Mouse (Mus musculus): ENCODE results near the gene Myom1.

DNA sequence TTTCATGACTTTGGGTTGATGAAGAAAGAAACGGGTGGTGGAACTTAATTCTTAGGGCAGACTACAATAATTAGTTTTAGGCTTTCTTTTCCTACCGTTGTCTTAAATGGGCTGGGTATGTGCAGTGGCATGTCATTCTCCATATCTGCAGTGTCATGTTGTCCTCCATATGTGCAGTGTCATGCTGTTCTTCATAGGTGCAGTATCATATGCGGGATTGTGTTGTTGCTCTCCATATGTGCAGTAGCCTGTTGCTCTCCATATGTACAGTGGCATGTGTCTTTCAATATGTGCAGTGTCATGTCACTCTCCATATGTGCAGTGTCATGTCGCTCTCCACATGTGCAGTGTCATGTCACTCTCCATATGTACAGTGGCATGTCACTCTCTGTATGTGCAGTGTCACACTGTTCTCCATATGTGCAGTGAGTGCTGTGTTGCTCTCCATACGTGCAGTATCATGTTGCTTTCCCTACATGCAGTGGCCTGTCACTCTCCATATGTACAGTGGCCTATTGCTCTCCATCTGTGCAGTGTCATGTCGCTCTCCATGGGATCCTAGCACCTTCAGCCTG, 50.8 kb downstream of the Myom1 start:
- TF ChIP-seq EP300 (IDR thresholded peaks at IDR 0.05; ENCODE audit: low read depth) = no peak
- no peak for TF ChIP-seq CTCF (IDR thresholded peaks at IDR 0.05; ENCODE audit: low read depth)
